Mouse (Mus musculus): Measurements from ENCODE around the gene Tgm1. TPM values are rescaled to one million over a fixed set of nuclear protein-coding genes. Genes with fewer than 3 reads are reported as not detected.

The Tgm1 gene
- polyA plus RNA-seq, 1 experiment from 2014 or later: 0.27 TPM

- peak within 1 kb of the TSS; percentile 82 for H3K4me3 ChIP-seq
- no peaks in the 10 kb centered on the region for H3K27me3 ChIP-seq (replicated peaks)
- H3K27ac ChIP-seq: peak within 1 kb of the TSS; percentile 89
- peak; percentile 98 for ATAC-seq (replicated peaks)
- H3K36me3 ChIP-seq (replicated peaks): no peaks in the 10 kb centered on the region; the same call in 1 of the 2 replicates
- under 1% methylated on average over 31 of the region's 50 CpGs for WGBS
- no peaks in the 10 kb centered on the region for H3K9me3 ChIP-seq
- H3K4me1 ChIP-seq: peaks cover 13% of the 10 kb centered on the region
- H3K4me2 ChIP-seq: peak within 1 kb of the TSS; percentile 52
- peak within 1 kb of the TSS; percentile 81 for H3K9ac ChIP-seq
Measured at GRCm38 (mm10) chr14:55721700-55722437, 8.1 kb upstream of the Tgm1 start, which contains the start of gene Rabggta. TSS of gene Rabggta (minus strand) at chr14:55722263.

DNA sequence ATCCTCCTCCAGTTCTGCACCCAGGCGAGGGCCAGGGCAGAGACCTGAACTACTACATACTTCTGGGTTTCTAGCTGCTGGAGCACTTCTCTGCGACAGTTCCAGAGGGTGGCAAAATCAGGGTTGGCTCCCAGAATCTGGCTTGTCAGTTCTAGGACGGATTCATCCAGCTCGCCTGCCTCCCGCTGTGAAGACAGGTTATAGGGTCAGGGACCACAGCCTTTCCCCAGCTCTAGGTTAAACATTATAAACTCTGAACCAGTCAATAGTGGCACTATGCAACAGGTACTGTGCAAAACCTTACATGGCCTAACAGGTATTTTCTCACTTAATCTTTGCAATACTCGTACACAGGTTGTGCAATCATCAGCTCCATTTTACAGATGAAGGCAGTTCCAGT lies 7.3 kb upstream of the Tgm1 start:
- Histone ChIP-seq H3K36me3 (replicated peaks) (no peaks in the 10 kb centered on the region; the same call in 1 of the 2 replicates), H3K4me3 (peak overlapping the region; percentile 82), H3K9me3 (no peaks in the 10 kb centered on the region), H3K27ac (peak overlapping the region; percentile 89; the same call in 1 of the 2 replicates), H3K27me3 (replicated peaks) (no peaks in the 10 kb centered on the region), H3K4me2 (peak overlapping the region; percentile 52), H3K4me1 (peaks cover 13% of the 10 kb centered on the region), H3K9ac (peak overlapping the region; percentile 81)
- 77% methylated on average over 6 of the region's 6 CpGs for WGBS
- no peak for ATAC-seq (replicated peaks)

DNA sequence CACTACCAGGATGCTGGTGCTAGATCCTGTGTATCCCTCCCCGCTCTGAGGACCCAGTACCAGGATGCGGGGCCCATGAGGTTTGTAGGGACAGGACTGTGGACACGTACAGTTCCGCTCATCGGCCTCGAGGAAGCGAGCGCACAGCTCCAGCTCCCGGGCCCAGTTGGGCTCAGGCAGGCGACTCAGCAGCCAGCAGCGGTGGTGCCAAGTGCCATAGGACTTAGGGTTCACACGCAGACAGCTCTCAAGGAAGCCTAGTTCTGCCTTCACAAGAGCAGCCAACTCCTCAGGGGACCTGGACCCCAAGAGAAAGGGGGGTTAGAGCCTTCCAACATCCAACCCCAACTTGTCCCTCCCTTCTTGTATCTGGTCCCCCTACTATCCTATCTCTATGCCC lies 6.9 kb upstream of the Tgm1 start:
- Histone ChIP-seq H3K9me3 (no peaks in the 10 kb centered on the region), H3K4me1 (peaks cover 13% of the 10 kb centered on the region), H3K4me3 (no peak overlapping the region; the same call in 1 of the 2 replicates), H3K27ac (no peak overlapping the region), H3K4me2 (peak overlapping the region; percentile 52; the same call in 1 of the 2 replicates), H3K36me3 (replicated peaks) (no peaks in the 10 kb centered on the region; the same call in 1 of the 2 replicates), H3K27me3 (replicated peaks) (no peaks in the 10 kb centered on the region), H3K9ac (0 out of 2 replicates have a peak overlapping the region, but pooled peaks have one; percentile 14)
- WGBS: 93% methylated on average over 12 of the region's 12 CpGs
- no peak for ATAC-seq (replicated peaks)

DNA sequence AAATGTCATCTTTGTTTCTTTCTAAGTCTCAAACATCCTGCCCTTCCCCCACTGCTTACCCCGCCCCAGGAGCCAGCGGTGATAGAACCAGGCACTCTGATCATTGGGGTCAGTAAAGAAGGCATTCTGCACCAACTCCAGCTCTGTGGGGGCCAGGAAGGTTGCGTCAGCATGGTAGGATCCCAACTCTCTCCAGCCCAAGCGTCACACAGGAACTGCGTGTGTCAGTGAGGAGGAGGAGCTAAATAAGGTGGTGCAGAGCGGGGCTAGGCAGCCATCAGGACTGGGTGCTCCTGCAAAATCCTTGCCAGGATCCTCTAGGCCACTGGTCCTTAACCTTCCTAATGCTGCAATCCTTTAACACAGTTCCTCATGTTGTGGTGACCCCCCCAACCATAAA lies 6.0 kb upstream of the Tgm1 start:
- Histone ChIP-seq H3K4me3 (no peak overlapping the region), H3K9me3 (no peaks in the 10 kb centered on the region), H3K4me1 (peaks cover 13% of the 10 kb centered on the region), H3K27ac (no peak overlapping the region), H3K27me3 (replicated peaks) (no peaks in the 10 kb centered on the region), H3K4me2 (no peak overlapping the region), H3K9ac (no peak overlapping the region), H3K36me3 (replicated peaks) (no peaks in the 10 kb centered on the region; the same call in 1 of the 2 replicates)
- 86% methylated on average over 6 of the region's 6 CpGs for WGBS
- ATAC-seq (replicated peaks): no peak

DNA sequence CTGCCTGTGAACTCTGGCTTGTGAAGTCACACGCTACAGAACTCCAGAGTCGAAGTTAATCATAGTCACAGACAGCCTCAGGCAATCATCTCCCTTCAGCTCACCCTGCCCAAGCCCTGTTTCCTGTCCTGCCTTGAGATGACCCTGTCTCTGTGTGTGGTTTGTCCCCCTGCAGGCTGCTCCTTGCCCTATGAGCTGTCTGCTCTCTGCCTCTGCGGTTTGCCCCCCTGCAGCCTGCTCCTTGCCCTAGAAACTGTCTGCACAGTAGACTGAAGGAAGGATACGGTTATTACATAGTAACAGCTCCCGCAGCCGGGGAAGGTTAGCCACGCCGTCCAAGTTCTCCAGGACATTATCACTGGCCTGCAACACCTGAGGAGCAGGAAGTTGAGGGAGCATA lies 3.2 kb upstream of the Tgm1 start:
- peaks cover 3% of the 10 kb centered on the region; the same call in 1 of the 2 replicates for H3K27me3 ChIP-seq (replicated peaks)
- H3K9me3 ChIP-seq: no peaks in the 10 kb centered on the region
- H3K4me3 ChIP-seq: no peak overlapping the region
- H3K36me3 ChIP-seq (replicated peaks): no peaks in the 10 kb centered on the region; the same call in 1 of the 2 replicates
- 86% methylated on average over 8 of the region's 8 CpGs for whole genome bisulfite sequencing
- H3K27ac ChIP-seq: no peak overlapping the region
- H3K4me2 ChIP-seq: no peak overlapping the region
- H3K9ac ChIP-seq: no peak overlapping the region
- ATAC-seq (replicated peaks): no peak
- H3K4me1 ChIP-seq: peaks cover 8% of the 10 kb centered on the region

GRCm38 (mm10) chr14:55716271-55716670 lies 2.5 kb upstream of the Tgm1 start:
- Histone ChIP-seq H3K4me1 (peaks cover 7% of the 10 kb centered on the region), H3K27me3 (replicated peaks) (peaks cover 3% of the 10 kb centered on the region; the same call in 1 of the 2 replicates), H3K9me3 (no peaks in the 10 kb centered on the region), H3K27ac (no peak overlapping the region), H3K9ac (no peak overlapping the region), H3K4me2 (no peak overlapping the region), H3K4me3 (no peak overlapping the region), H3K36me3 (replicated peaks) (no peaks in the 10 kb centered on the region; the same call in 1 of the 2 replicates)
- ATAC-seq (replicated peaks): no peak
- WGBS: 95% methylated on average over 6 of the region's 6 CpGs

- no peak overlapping the region for H3K27ac ChIP-seq
- no peaks in the 10 kb centered on the region; the same call in 1 of the 2 replicates for H3K36me3 ChIP-seq (replicated peaks)
- H3K4me2 ChIP-seq: no peak overlapping the region
- no peak overlapping the region for H3K9ac ChIP-seq
- H3K4me1 ChIP-seq: no peaks in the 10 kb centered on the region
- peaks cover 3% of the 10 kb centered on the region; the same call in 1 of the 2 replicates for H3K27me3 ChIP-seq (replicated peaks)
- H3K4me3 ChIP-seq: no peak overlapping the region
- H3K9me3 ChIP-seq: no peaks in the 10 kb centered on the region
- ATAC-seq (replicated peaks): no peak
- 40% methylated on average over 6 of the region's 6 CpGs for whole genome bisulfite sequencing
Measured at GRCm38 (mm10) chr14:55714893-55715292, 1.2 kb upstream of the Tgm1 start.

- H3K27me3 ChIP-seq (replicated peaks): peaks cover 3% of the 10 kb centered on the region; the same call in 1 of the 2 replicates
- H3K27ac ChIP-seq: no peak overlapping the region
- WGBS: 16% methylated on average over 25 of the region's 25 CpGs
- no peaks in the 10 kb centered on the region for H3K9me3 ChIP-seq
- H3K4me3 ChIP-seq: no peak overlapping the region
- no peaks in the 10 kb centered on the region; the same call in 1 of the 2 replicates for H3K36me3 ChIP-seq (replicated peaks)
- no peak overlapping the region for H3K4me2 ChIP-seq
- H3K9ac ChIP-seq: no peak overlapping the region
- no peak for ATAC-seq (replicated peaks)
- H3K4me1 ChIP-seq: no peaks in the 10 kb centered on the region
Measured at GRCm38 (mm10) chr14:55713007-55713728, 558 bp downstream of the Tgm1 start.

DNA sequence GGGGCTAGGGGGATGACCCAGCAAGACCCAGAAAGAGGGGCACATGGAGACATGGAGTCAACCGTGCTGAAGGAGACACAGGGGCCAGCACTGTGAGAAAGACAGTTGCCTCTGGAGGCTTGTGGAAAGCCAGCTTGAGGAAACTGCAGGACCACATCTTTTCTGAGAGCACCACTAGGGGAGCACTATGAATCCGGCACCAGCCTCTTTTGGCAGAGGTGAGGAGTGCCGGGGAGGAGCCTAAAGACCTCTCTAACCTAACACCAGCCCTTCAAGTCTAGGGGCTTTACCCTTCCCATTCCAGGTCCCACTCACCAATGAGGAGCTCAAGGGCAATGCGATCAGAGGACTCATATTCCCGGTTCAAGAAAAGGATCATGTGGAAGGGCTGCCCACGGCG lies 1.9 kb downstream of the Tgm1 start:
- Histone ChIP-seq H3K9me3 (no peaks in the 10 kb centered on the region), H3K9ac (no peak overlapping the region), H3K4me3 (no peak overlapping the region), H3K4me2 (no peak overlapping the region), H3K36me3 (replicated peaks) (no peaks in the 10 kb centered on the region; the same call in 1 of the 2 replicates), H3K27me3 (replicated peaks) (peaks cover 3% of the 10 kb centered on the region; the same call in 1 of the 2 replicates), H3K27ac (no peak overlapping the region), H3K4me1 (no peaks in the 10 kb centered on the region)
- ATAC-seq (replicated peaks): no peak
- 81% methylated on average over 7 of the region's 7 CpGs for WGBS

DNA sequence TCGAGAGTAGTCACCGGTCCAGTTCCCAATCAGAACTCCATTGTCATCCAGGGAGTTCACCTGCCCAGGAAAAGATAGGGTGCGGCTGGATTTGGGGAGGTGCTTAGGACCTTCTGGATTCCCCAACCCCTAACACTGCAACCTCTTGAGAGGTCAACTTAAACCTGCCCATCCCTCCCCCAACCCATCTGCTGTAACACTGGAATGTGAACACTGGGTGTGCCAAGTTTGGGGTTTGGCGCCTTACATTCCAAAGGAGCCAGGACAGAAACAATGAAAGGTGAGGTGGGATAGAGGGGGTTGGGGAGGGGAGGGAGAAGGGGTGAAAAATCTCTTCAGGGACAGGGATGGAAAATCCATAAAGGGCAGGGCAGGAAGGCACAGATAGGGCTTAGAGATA lies 4.2 kb downstream of the Tgm1 start:
- WGBS: 84% methylated on average over 4 of the region's 4 CpGs
- H3K4me3 ChIP-seq: no peak overlapping the region
- no peaks in the 10 kb centered on the region for H3K36me3 ChIP-seq (replicated peaks)
- no peak for ATAC-seq (replicated peaks)
- H3K9ac ChIP-seq: no peak overlapping the region
- H3K4me2 ChIP-seq: no peak overlapping the region
- H3K27ac ChIP-seq: no peak overlapping the region
- H3K4me1 ChIP-seq: no peaks in the 10 kb centered on the region
- peaks cover 3% of the 10 kb centered on the region; the same call in 1 of the 2 replicates for H3K27me3 ChIP-seq (replicated peaks)
- no peaks in the 10 kb centered on the region for H3K9me3 ChIP-seq

DNA sequence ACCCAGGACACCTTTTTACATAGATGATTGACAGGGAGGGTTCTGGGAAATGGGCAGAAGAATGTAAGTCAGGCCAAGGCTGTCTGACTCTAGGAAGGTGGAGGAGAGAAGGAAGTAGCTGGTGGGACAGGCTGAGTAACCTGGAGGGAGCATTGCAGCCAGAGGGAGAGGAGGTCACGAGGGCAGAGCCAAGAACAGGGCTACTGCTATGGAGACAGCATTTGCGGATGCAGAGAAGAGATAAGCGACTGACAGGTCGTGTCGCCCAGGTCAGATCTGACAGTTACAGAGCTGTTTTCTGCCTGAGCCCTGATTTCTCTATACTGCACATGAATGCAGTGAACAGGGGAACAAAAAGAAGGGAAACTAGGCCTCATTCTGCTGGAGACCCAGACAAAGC lies 6.3 kb downstream of the Tgm1 start:
- Histone ChIP-seq H3K9me3 (no peaks in the 10 kb centered on the region), H3K36me3 (replicated peaks) (no peaks in the 10 kb centered on the region), H3K27ac (no peak overlapping the region), H3K4me1 (no peaks in the 10 kb centered on the region), H3K27me3 (replicated peaks) (no peaks in the 10 kb centered on the region), H3K4me3 (no peak overlapping the region), H3K9ac (no peak overlapping the region), H3K4me2 (no peak overlapping the region)
- ATAC-seq (replicated peaks): no peak
- 84% methylated on average over 5 of the region's 5 CpGs for WGBS

- H3K27ac ChIP-seq: no peak overlapping the region
- H3K27me3 ChIP-seq (replicated peaks): no peaks in the 10 kb centered on the region
- no peaks in the 10 kb centered on the region for H3K36me3 ChIP-seq (replicated peaks)
- no peak overlapping the region for H3K9ac ChIP-seq
- H3K9me3 ChIP-seq: no peaks in the 10 kb centered on the region
- H3K4me3 ChIP-seq: no peak overlapping the region
- no peak overlapping the region for H3K4me2 ChIP-seq
- no peak for ATAC-seq (replicated peaks)
- 88% methylated on average over 8 of the region's 8 CpGs for WGBS
- H3K4me1 ChIP-seq: no peaks in the 10 kb centered on the region
Measured at GRCm38 (mm10) chr14:55706051-55706600, 7.6 kb downstream of the Tgm1 start.

Measured in midbrain, embryonic 15.5 days (tissue).